Mouse (Mus musculus) left cerebral cortex, adult 8-10 months (tissue): Measurements from ENCODE around the gene Wdr18. TPM values are rescaled to one million over a fixed set of nuclear protein-coding genes. Genes with fewer than 3 reads are reported as not detected.
A peak's percentile ranks its signal among the peaks of the same experiment; 100 is the strongest.

Experiments
- DNase-seq, 2 experiments: peaks; one replicate each; pipeline ENCODE4 v3.0.0; 2022; ENCODE audit warnings: low spot score in 2 of 2
- total RNA-seq, 4 experiments: library from RNA; stranded (reverse); gene quantifications; 2 replicates each; pipeline ENCODE4 v1.2.4; 2022

The Wdr18 gene
- total RNA-seq, result 10 to 100 TPM; 38.5 to 48.2 (median 44.6) TPM

GRCm38 (mm10) chr10:79959847-79960601 lies at the start of gene Wdr18:
Wdr18 (plus strand) TSS chr10:79960152.
- DNase-seq, result peak; percentile 99

GRCm38 (mm10) chr10:79910556-79910955 lies 49.4 kb upstream of the Wdr18 start, which contains the start of gene Gm26602:
Gm26602 (plus strand) TSS chr10:79910856.
- DNase-seq, result no peak

GRCm38 (mm10) chr10:79912412-79912811 lies 47.5 kb upstream of the Wdr18 start:
- no peak for DNase-seq

- DNase-seq, result no peak
These were observed 45.6 kb upstream of the Wdr18 start for GRCm38 (mm10) chr10:79914131-79914947.

- DNase-seq, result no peak
These were observed 44.9 kb upstream of the Wdr18 start for GRCm38 (mm10) chr10:79914948-79915596.

- no peak for DNase-seq
These were observed 43.9 kb upstream of the Wdr18 start for GRCm38 (mm10) chr10:79916081-79916480.

- DNase-seq, result peak; percentile 70 to 74
These were observed 43.0 kb upstream of the Wdr18 start, which contains the start of gene Kiss1r for GRCm38 (mm10) chr10:79916808-79917531. Kiss1r (plus strand) TSS chr10:79916971.

GRCm38 (mm10) chr10:79917532-79918100 lies 42.3 kb upstream of the Wdr18 start:
- no peak for DNase-seq

GRCm38 (mm10) chr10:79918231-79919078 lies 41.5 kb upstream of the Wdr18 start:
- no peak for DNase-seq

GRCm38 (mm10) chr10:79919251-79919849 lies 40.6 kb upstream of the Wdr18 start:
- no peak for DNase-seq

GRCm38 (mm10) chr10:79920056-79920890 lies 39.7 kb upstream of the Wdr18 start:
- no peak for DNase-seq

GRCm38 (mm10) chr10:79920958-79921535 lies 38.9 kb upstream of the Wdr18 start, which contains the start of gene R3hdm4:
R3hdm4 (minus strand) TSS chr10:79921208.
- DNase-seq, result no peak

GRCm38 (mm10) chr10:79921572-79921971 lies 38.4 kb upstream of the Wdr18 start:
- DNase-seq, result no peak

- DNase-seq, result peak; percentile 80 to 96
These were observed 34.8 kb upstream of the Wdr18 start for GRCm38 (mm10) chr10:79924998-79925784.

GRCm38 (mm10) chr10:79925785-79926490 lies 34.0 kb upstream of the Wdr18 start:
- no peak for DNase-seq

- peak; percentile 71 to 78 for DNase-seq
These were observed 33.2 kb upstream of the Wdr18 start, which contains the start of gene Arid3a for GRCm38 (mm10) chr10:79926491-79927323. Arid3a (plus strand) TSS chr10:79927043.
